Mouse (Mus musculus): Measurements from ENCODE around the gene Hivep3.

DNA sequence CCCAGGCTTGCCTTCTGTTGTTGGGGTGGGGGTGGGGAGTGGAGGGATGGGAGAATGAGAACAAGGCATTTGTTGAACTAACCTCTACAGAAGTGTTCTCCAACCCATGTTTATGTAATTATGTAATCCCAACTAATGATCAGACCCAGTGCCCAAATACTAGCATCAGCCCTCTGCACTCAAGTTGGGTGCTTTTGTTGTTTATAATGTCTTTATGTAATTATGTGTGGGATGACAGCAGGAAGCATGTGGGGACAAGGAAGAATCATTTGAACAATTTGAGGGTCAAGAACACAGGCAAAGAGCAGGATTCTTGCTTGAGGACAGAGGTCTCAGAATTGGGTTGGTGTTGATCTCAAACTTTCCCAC, 82.2 kb downstream of the Hivep3 start:
- TF ChIP-seq CTCF (IDR thresholded peaks at IDR 0.05; ENCODE audit: low read depth, low read length) (no peak), POLR2A (IDR thresholded peaks at IDR 0.05; ENCODE audit: extremely low read depth, insufficient read depth, low read length) (no peak)
